Mouse (Mus musculus) lung, postnatal 0 days (tissue): Measurements from ENCODE around the gene H1foo. TPM values are rescaled to one million over a fixed set of nuclear protein-coding genes. Genes with fewer than 3 reads are reported as not detected.

Experiments used
- ATAC-seq: fragments of 200-750 bp; cut with Nextera tagmentation; 2 replicates; pipeline ENCODE4 v1.8.0; 2017; ENCODE audit warnings: moderate library complexity
- DNase-seq: peaks from one replicate; pipeline ENCODE4 v3.0.0-alpha.2; 2016; ENCODE audit warnings: low spot score
- H3K27ac ChIP-seq: fragments of 300-500 bp; sonication (generic); 2 replicates; pipeline ENCODE4 v1.5.1; 2014; ENCODE audit warnings: antibody characterized with exemption, mild to moderate bottlenecking, low read length, mixed read lengths
- H3K27me3 ChIP-seq: fragments of 300-500 bp; sonication (generic); replicated peaks from 2 replicates; pipeline ENCODE4 v1.6.1; 2014; ENCODE audit warnings: low read length, mixed read lengths; ENCODE audit not compliant: insufficient read depth
- H3K36me3 ChIP-seq: fragments of 300-500 bp; sonication (generic); 2 replicates; pipeline ENCODE4 v1.6.1; 2014; ENCODE audit warnings: low read length, mixed read lengths; ENCODE audit not compliant: insufficient read depth
- H3K4me1 ChIP-seq: fragments of 300-500 bp; sonication (generic); 2 replicates; pipeline ENCODE4 v1.6.1; 2014; ENCODE audit warnings: antibody characterized with exemption, low read depth, low read length, mixed read lengths; ENCODE audit not compliant: insufficient read depth
- H3K4me2 ChIP-seq: fragments of 300-500 bp; sonication (generic); replicated peaks from 2 replicates; pipeline ENCODE4 v1.6.1; 2014; ENCODE audit warnings: low read depth, mild to moderate bottlenecking, low read length, moderate library complexity, mixed read lengths
- H3K4me3 ChIP-seq: fragments of 300-500 bp; sonication (generic); 2 replicates; pipeline ENCODE4 v1.5.1; 2014; ENCODE audit warnings: low read depth, low read length
- H3K9ac ChIP-seq: fragments of 300-500 bp; sonication (generic); replicated peaks from 2 replicates; pipeline ENCODE4 v1.6.1; 2014; ENCODE audit warnings: low read depth, mild to moderate bottlenecking
- H3K9me3 ChIP-seq: fragments of 300-500 bp; sonication (generic); 2 replicates; pipeline ENCODE4 v1.6.1; 2016; ENCODE audit warnings: low read length, mixed read lengths
- CTCF ChIP-seq: IDR thresholded peaks from 2 replicates; pipeline ENCODE4 v1.5.1; 2016; ENCODE audit warnings: antibody characterized with exemption, mild to moderate bottlenecking
- EP300 ChIP-seq: IDR thresholded peaks from 2 replicates; pipeline ENCODE4 v1.6.1; 2016; ENCODE audit warnings: antibody characterized with exemption, mild to moderate bottlenecking, control low read depth
- WGBS: fragments of 180-500 bp; shearing (Covaris S2); extraction: QIAGEN DNeasy Blood & Tissue Kit; methylation state at CpG from one replicate; pipeline ENCODE4 v1.1.7; 2014; 5-methylcytosine and 5-hydroxymethylcytosine counted together
- polyA plus RNA-seq: library from polyadenylated mRNA; unstranded; fragments of >200 nt; fragmentation: Nextera tagmentation; extraction: Ambion mirVana; gene quantifications from 2 replicates; pipeline ENCODE4 v1.2.1, GENCODE M21; 2015

Gene H1foo
- polyA plus RNA-seq, 1 experiment from 2014 or later: not detected

GRCm38 (mm10) chr6:115909940-115910339 is 34.8 kb upstream of the H1foo start:
- Histone ChIP-seq H3K4me3 (no peak overlapping the region), H3K36me3 (no peaks in the 10 kb centered on the region)

GRCm38 (mm10) chr6:115911763-115912162 is 33.0 kb upstream of the H1foo start:
- Histone ChIP-seq H3K36me3 (no peaks in the 10 kb centered on the region), H3K27me3 (no peaks in the 10 kb centered on the region), H3K9ac (no peak overlapping the region), H3K9me3 (no peaks in the 10 kb centered on the region), H3K4me3 (no peak overlapping the region), H3K4me2 (no peak overlapping the region), H3K27ac (no peak overlapping the region), H3K4me1 (peaks cover 2% of the 10 kb centered on the region; the same call in 1 of the 2 replicates)
- DNase-seq (no peak), ATAC-seq (no peak)
- TF ChIP-seq CTCF (no peak), EP300 (no peak)
- WGBS: 62% methylated on average over 6 of the region's 6 CpGs

More at GRCm38 (mm10) chr6:115909940-115910339, 34.8 kb upstream of the H1foo start:
- Histone ChIP-seq H3K9ac (no peak overlapping the region), H3K27ac (peak overlapping the region; percentile 74), H3K4me1 (peaks cover 10% of the 10 kb centered on the region; the same call in 1 of the 2 replicates), H3K27me3 (no peaks in the 10 kb centered on the region), H3K9me3 (no peaks in the 10 kb centered on the region), H3K4me2 (no peak overlapping the region)
- DNase-seq (peak; percentile 89), ATAC-seq (peak; percentile 95)
- WGBS: 33% methylated on average over 8 of the region's 8 CpGs
- peak; percentile 96 for TF ChIP-seq EP300
- peak; percentile 10; the same call in 1 of the 2 replicates for TF ChIP-seq CTCF

- Histone ChIP-seq H3K4me1 (peaks cover 2% of the 10 kb centered on the region; the same call in 1 of the 2 replicates), H3K27me3 (no peaks in the 10 kb centered on the region), H3K9ac (no peak overlapping the region), H3K36me3 (no peaks in the 10 kb centered on the region), H3K4me3 (no peak overlapping the region), H3K9me3 (no peaks in the 10 kb centered on the region), H3K4me2 (no peak overlapping the region), H3K27ac (no peak overlapping the region)
- WGBS: 82% methylated on average over 10 of the region's 10 CpGs
- no peak for DNase-seq
- no peak for ATAC-seq
- TF ChIP-seq CTCF: no peak
- TF ChIP-seq EP300: no peak
These were observed 31.3 kb upstream of the H1foo start for GRCm38 (mm10) chr6:115913482-115913881.

- Histone ChIP-seq H3K4me1 (peaks cover 2% of the 10 kb centered on the region; the same call in 1 of the 2 replicates), H3K36me3 (no peaks in the 10 kb centered on the region), H3K9ac (no peak overlapping the region), H3K4me3 (no peak overlapping the region), H3K9me3 (no peaks in the 10 kb centered on the region), H3K4me2 (no peak overlapping the region), H3K27ac (no peak overlapping the region), H3K27me3 (no peaks in the 10 kb centered on the region)
- WGBS: 87% methylated on average over 15 of the region's 15 CpGs
- no peak for TF ChIP-seq CTCF
- TF ChIP-seq EP300: no peak
- DNase-seq (no peak), ATAC-seq (no peak)
These were observed 30.1 kb upstream of the H1foo start for GRCm38 (mm10) chr6:115914511-115915202.

GRCm38 (mm10) chr6:115915601-115916445 is 28.9 kb upstream of the H1foo start:
- DNase-seq (no peak), ATAC-seq (no peak)
- TF ChIP-seq CTCF (no peak), EP300 (no peak)
- Histone ChIP-seq H3K9ac (no peak overlapping the region), H3K27me3 (no peaks in the 10 kb centered on the region), H3K4me2 (no peak overlapping the region), H3K4me3 (no peak overlapping the region), H3K9me3 (no peaks in the 10 kb centered on the region), H3K36me3 (no peaks in the 10 kb centered on the region), H3K27ac (no peak overlapping the region), H3K4me1 (peaks cover 2% of the 10 kb centered on the region; the same call in 1 of the 2 replicates)
- WGBS: 53% methylated on average over 17 of the region's 17 CpGs

- WGBS: 66% methylated on average over 5 of the region's 5 CpGs
- H3K27me3 ChIP-seq: no peaks in the 10 kb centered on the region
- H3K4me3 ChIP-seq: no peak overlapping the region
- H3K36me3 ChIP-seq: no peaks in the 10 kb centered on the region
- TF ChIP-seq CTCF: no peak
- TF ChIP-seq EP300: no peak
- no peaks in the 10 kb centered on the region for H3K9me3 ChIP-seq
- H3K4me2 ChIP-seq: no peak overlapping the region
- DNase-seq (no peak), ATAC-seq (no peak)
- H3K27ac ChIP-seq: no peak overlapping the region
- H3K4me1 ChIP-seq: no peaks in the 10 kb centered on the region
- no peak overlapping the region for H3K9ac ChIP-seq
These were observed 28.1 kb upstream of the H1foo start for GRCm38 (mm10) chr6:115916611-115917010.
